Mouse (Mus musculus): ENCODE measurements at regions not wholly inside any gene's neighbourhood (a gene's known extent, or its start where the extent isn't known, plus 50 kb on each side); places are given as distances from the start of the nearest gene placed in this dataset.
"Not testable (repeated sequence)": the region's sequence is repeated elsewhere in the genome, so short reads cannot be mapped to it uniquely, and the experiment has no call there.

- not testable (repeated sequence) for DNase-seq
These were observed 143.8 kb upstream of the Gm17728 start for GRCm38 (mm10) chr17:9278046-9278445.

- no peak for DNase-seq
These were observed 142.4 kb upstream of the Gm17728 start for GRCm38 (mm10) chr17:9279481-9279880.

GRCm38 (mm10) chr17:9281891-9282290, 140.0 kb upstream of the Gm17728 start:
- no peak for DNase-seq

- no peak for DNase-seq
These were observed 139.3 kb upstream of the Gm17728 start for GRCm38 (mm10) chr17:9282333-9283176.

- DNase-seq = peak in 1 of 2 experiments; percentile 2
These were observed 135.4 kb upstream of the Gm17728 start for GRCm38 (mm10) chr17:9286431-9286830.

- peak in 1 of 2 experiments; percentile 2 for DNase-seq
These were observed 135.0 kb upstream of the Gm17728 start for GRCm38 (mm10) chr17:9286834-9287233.

GRCm38 (mm10) chr17:9287682-9288081, 134.2 kb upstream of the Gm17728 start:
- no peak for DNase-seq

GRCm38 (mm10) chr17:9291601-9292000, 130.3 kb upstream of the Gm17728 start:
- no peak for DNase-seq

GRCm38 (mm10) chr17:9292296-9292695, 129.6 kb upstream of the Gm17728 start:
- no peak for DNase-seq

GRCm38 (mm10) chr17:9296371-9296770, 125.5 kb upstream of the Gm17728 start:
- no peak for DNase-seq

GRCm38 (mm10) chr17:9298231-9298630, 123.6 kb upstream of the Gm17728 start:
- no peak for DNase-seq

- DNase-seq = no peak
These were observed 120.8 kb upstream of the Gm17728 start for GRCm38 (mm10) chr17:9301101-9301501.

- no peak for DNase-seq
These were observed 113.4 kb upstream of the Gm17728 start for GRCm38 (mm10) chr17:9308507-9308906.

GRCm38 (mm10) chr17:9322772-9323171, 99.1 kb upstream of the Gm17728 start:
- no peak for DNase-seq

GRCm38 (mm10) chr17:9328886-9329455, 92.9 kb upstream of the Gm17728 start:
- no peak for DNase-seq

GRCm38 (mm10) chr17:9357572-9358159, 64.2 kb upstream of the Gm17728 start:
- no peak for DNase-seq

Data from kidney, adult 8-10 months (tissue).